Mouse (Mus musculus) cortical plate, adult 2 months (tissue): Measurements from ENCODE around the gene Numa1. TPM values are rescaled to one million over a fixed set of nuclear protein-coding genes. Genes with fewer than 3 reads are reported as not detected.
A peak's percentile ranks its signal among the peaks of the same experiment; 100 is the strongest.

ENCODE experiments used
- H3K27ac ChIP-seq: fragments of 200-500 bp; 2 replicates; pipeline ENCODE4 v1.5.1; 2012; ENCODE audit warnings: low read length, control low read depth, inconsistent platforms; ENCODE audit not compliant: insufficient read depth
- H3K4me1 ChIP-seq: fragments of 200-500 bp; 2 replicates; pipeline ENCODE4 v1.6.1; 2011; ENCODE audit warnings: low read length; ENCODE audit not compliant: control insufficient read depth, insufficient read depth
- H3K4me3 ChIP-seq: fragments of 200-500 bp; 2 replicates; pipeline ENCODE4 v1.5.1; 2011; ENCODE audit warnings: mild to moderate bottlenecking, low read length, control low read depth; ENCODE audit not compliant: insufficient read depth
- CTCF ChIP-seq: fragments of 200-500 bp; IDR thresholded peaks from 2 replicates; pipeline ENCODE4 v1.5.1; 2011; ENCODE audit warnings: mild to moderate bottlenecking, control low read depth, low read length; ENCODE audit not compliant: insufficient read depth; ENCODE audit errors: extremely low read depth
- POLR2A ChIP-seq: fragments of 200-500 bp; IDR thresholded peaks from 2 replicates; pipeline ENCODE4 v1.6.1; 2011; ENCODE audit warnings: mild to moderate bottlenecking, low read length, control low read depth; ENCODE audit not compliant: insufficient read depth; ENCODE audit errors: extremely low read depth
- polyA plus RNA-seq: library from polyadenylated mRNA; depleted of rRNA; stranded (reverse); fragments of >200 nt; gene quantifications from 2 replicates; pipeline ENCODE4 v1.2.3, GENCODE M21; 2012

The Numa1 gene
- polyA plus RNA-seq, 1 experiment, result 51.6 TPM

DNA sequence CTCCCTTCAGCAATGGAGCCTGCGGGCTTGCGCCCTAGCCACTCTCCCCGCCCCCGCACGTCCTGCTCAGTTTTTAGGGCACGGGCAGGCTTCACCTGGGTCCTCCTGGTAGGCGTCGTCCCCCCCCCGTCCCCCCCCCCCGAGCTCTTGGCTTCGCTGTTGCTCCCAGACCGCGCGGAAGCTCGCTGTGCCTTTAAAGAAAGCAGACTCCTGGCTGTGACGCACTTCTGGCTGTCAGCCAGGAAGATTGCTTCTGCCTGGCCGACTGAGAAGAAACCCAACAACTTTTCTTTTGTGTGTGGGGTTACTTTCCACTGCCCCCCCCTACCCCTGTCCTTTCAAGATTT, 36.5 kb downstream of the Numa1 start:
- Histone ChIP-seq H3K27ac (peak overlapping the region; percentile 92), H3K4me1 (peaks cover 4% of the 10 kb centered on the region; the same call in 1 of the 2 replicates), H3K4me3 (peak overlapping the region; percentile 74)
- TF ChIP-seq POLR2A (peak; percentile 53; the same call in 1 of the 2 replicates), CTCF (no peak)

DNA sequence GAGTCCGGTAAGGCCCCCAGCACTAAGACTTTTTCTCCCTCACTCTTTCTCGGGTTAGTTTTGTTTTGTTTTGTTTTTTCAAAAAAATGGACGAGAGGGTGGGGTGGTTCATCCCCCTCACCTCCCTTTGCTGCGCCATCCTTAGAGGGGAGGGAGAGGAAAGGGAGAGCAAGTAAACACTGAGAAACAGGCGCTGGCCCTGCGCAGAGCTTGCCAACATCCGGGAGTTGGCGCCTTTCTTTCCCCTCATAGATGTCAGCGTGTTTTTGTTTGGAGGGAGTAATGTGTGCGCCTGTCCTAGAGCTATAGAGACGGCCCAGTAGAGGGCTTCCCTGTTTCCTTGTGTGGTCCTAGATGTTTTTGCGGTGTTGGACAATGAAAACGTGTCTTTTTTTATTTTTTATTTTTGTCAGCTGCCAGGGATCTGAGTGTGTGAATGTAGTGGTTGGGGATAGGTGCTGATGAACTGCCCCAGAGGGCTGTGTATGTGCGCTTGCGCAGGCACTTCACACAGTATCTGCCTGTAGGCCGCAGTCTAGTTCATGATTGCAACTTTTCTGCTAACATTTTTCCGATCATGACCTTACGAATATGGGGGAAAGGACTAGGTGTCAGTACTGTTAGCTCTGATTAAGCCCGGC, 37.0 kb downstream of the Numa1 start:
- Histone ChIP-seq H3K4me3 (peak overlapping the region; percentile 74), H3K4me1 (peaks cover 4% of the 10 kb centered on the region; the same call in 1 of the 2 replicates), H3K27ac (peak overlapping the region; percentile 73)
- TF ChIP-seq CTCF (no peak), POLR2A (0 out of 2 replicates have a peak, but pooled peaks have one; percentile 14)

DNA sequence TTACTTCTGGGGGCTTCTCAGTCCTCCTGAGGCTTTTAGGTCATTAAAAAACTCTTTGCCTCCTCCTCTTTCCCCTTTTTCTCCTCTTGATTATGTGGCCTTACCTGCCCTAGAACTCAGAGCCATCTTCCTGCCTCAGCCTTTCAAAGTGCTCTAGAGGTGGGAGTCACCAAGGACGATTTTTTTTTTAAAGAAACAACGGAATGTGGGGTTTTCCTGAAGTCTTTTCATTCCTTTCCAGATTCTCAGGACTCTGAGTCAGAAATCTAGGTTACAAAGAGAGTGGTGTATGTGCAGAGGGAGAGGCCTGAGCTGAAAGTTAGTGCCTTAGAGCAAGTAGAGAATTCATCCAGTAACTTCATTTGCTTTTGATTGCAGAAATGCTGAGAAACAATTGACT, 37.8 kb downstream of the Numa1 start:
- no peak for TF ChIP-seq CTCF
- no peak for TF ChIP-seq POLR2A
- Histone ChIP-seq H3K4me1 (peaks cover 4% of the 10 kb centered on the region; the same call in 1 of the 2 replicates), H3K27ac (peak overlapping the region; percentile 73; the same call in 1 of the 2 replicates), H3K4me3 (no peak overlapping the region; the same call in 1 of the 2 replicates)

DNA sequence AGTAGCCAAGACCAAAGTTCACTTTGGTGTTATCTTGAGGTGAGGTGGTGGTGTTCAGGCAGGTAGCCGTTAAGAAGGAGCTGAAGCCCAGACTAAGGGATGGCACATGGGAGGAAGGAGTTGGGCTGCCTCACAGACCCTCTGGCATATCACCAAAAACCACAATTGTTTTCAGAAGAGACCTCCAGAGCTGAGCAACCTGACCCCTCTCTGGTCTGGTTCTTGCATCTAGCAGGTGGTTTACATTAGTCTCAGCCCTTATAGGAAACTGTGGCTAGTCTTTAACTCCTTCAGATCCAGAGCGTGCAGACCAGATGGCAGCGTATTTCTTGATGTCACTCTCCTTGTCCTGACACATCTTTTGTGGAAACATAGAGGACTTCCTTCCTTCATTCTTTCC, 39.8 kb downstream of the Numa1 start:
- peaks cover 4% of the 10 kb centered on the region; the same call in 1 of the 2 replicates for H3K4me1 ChIP-seq
- no peak overlapping the region for H3K4me3 ChIP-seq
- no peak overlapping the region for H3K27ac ChIP-seq
- TF ChIP-seq POLR2A, result no peak
- no peak for TF ChIP-seq CTCF

DNA sequence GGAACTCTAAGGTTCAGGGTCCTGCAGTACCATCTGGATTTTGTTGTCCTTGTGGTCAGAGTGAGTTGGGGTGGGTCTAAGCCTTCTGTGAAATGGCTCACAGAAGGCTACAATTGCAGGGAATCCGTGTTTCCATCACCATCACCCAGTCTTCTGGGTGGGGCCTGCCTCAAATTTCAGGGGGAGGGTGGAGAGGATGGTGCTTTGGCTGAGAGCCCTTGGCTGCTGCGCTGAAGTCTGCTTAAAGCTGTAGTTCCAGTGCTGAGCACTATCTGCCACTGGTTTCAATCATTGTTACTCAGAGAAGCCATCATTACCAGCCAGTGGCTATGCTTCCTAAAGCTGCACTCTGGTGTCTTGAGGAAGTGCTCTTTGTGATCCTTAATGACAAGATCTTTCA, 40.6 kb downstream of the Numa1 start:
- Histone ChIP-seq H3K4me1 (peaks cover 4% of the 10 kb centered on the region; the same call in 1 of the 2 replicates), H3K4me3 (no peak overlapping the region), H3K27ac (no peak overlapping the region)
- TF ChIP-seq POLR2A (no peak), CTCF (no peak)

DNA sequence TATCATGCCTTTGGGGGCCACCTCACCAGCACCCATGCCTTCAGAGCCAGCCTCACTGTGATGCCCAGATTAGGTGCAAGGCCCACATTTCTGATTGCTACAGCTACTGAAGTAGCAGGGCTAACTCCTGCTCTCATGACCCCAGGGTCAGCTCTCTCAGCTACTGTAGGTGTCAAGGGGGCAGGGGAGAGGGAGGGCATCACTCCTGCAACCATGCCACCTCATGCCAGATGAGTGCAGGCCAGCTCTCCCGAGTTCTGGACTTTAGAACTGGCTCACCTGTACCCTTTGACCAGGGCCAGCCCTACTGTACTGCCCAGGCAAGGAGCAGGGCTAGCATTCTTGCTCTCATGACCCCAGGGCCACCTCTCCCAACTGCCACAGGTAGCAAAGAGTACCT, 48.8 kb downstream of the Numa1 start:
- Histone ChIP-seq H3K4me3 (no peak overlapping the region), H3K4me1 (no peaks in the 10 kb centered on the region), H3K27ac (no peak overlapping the region)
- TF ChIP-seq POLR2A (no peak), CTCF (no peak)

DNA sequence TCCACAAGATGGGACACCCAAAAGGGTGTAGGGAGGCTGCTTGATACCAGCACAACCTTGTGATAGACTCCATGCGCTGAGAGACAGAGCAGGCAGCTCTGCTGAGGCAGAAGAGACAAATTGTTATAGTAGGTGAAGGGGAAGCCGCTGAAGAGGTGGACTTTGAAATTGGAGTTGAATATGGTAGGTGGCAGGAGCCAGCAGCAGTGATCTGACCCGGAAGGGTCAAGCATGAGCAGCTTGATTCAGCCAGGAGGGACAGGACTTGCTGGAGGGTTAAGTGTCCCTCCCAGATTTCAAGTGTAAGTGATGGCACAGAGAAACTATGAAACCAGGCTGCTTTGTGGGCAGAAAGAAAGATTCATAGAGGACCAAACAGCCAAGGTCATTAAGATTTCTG, 51.2 kb downstream of the Numa1 start:
- Histone ChIP-seq H3K27ac (no peak overlapping the region), H3K4me3 (no peak overlapping the region), H3K4me1 (no peaks in the 10 kb centered on the region)
- no peak for TF ChIP-seq POLR2A
- no peak for TF ChIP-seq CTCF

DNA sequence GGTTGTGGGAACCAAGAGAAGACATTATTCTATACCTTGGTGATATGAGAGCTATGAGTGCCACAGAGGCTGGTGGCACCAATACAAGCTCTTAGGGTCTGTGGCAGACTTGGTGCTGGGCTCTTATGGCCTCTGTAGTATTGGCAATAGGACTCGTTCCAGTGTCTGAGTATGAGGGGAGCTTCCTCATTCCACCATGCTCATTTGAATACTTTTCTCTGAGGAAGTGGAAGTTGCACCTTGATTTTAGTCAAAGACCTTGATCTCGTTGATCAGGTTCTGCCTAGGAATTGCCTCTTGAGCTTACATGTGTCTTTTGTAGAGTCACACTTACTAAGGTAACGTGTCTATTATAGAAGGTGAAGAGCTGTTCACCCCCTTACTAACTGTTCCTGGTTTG, 60.3 kb downstream of the Numa1 start:
- no peaks in the 10 kb centered on the region for H3K4me1 ChIP-seq
- TF ChIP-seq POLR2A (no peak), CTCF (no peak)
- no peak overlapping the region for H3K4me3 ChIP-seq
- H3K27ac ChIP-seq, result no peak overlapping the region

DNA sequence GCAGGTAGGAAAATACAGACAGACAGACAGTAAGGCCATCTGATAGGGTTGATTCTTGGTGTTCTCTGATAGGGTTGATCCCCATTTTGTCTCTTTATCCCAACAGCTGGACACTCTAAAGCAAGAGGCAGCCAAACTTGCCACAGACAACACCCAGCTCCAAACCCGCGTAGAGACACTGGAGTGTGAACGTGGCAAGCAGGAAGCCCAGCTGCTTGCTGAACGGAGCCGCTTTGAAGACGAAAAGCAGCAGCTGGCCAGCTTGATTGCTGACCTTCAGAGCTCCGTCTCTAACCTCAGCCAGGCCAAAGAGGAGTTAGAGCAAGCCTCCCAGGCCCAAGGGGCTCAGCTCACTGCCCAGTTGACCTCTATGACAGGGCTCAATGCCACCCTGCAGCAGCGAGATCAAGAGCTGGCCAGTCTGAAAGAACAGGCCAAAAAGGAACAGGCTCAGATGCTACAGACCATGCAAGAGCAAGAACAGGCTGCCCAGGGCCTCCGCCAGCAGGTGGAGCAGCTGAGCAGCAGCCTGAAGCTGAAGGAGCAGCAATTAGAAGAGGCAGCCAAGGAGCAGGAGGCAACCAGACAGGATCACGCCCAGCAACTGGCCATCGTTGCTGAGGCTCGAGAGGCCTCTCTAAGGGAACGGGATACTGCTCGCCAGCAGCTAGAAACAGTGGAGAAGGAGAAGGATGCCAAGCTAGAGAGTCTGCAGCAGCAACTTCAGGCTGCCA, 64.5 kb downstream of the Numa1 start:
- Histone ChIP-seq H3K4me1 (0 out of 2 replicates have a peak, but pooled peaks cover 3% of the 10 kb centered on the region), H3K4me3 (no peak overlapping the region), H3K27ac (no peak overlapping the region)
- TF ChIP-seq CTCF (peak; percentile 95), POLR2A (no peak)

DNA sequence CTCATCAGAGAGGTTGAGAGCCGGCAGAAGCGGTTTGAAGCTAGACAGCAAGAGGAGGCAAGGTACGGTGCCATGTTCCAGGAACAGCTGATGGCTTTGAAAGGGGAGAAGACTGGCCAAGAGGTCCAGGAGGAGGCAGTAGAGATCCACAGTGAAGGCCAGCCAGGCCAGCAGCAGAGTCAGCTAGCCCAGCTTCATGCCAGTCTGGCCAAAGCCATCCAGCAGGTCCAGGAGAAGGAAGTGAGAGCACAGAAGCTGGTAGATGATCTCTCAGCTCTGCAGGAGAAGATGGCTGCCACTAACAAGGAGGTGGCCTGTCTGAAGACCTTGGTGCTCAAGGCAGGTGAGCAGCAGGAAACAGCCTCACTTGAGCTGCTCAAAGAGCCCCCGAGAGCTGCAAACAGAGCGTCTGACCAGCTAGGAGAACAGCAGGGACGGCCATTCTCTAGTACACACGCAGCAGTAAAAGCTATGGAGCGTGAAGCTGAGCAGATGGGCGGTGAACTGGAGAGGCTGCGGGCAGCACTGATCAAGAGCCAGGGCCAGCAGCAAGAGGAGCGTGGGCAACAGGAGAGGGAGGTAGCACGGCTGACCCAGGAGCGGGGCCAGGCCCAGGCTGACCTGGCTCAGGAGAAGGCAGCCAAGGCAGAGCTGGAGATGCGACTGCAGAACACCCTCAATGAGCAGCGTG, 65.7 kb downstream of the Numa1 start:
- H3K27ac ChIP-seq, result peak overlapping the region; percentile 64
- 0 out of 2 replicates have a peak, but pooled peaks cover 3% of the 10 kb centered on the region for H3K4me1 ChIP-seq
- H3K4me3 ChIP-seq, result no peak overlapping the region
- TF ChIP-seq POLR2A (no peak), CTCF (no peak)
